Mouse (Mus musculus): ENCODE results near the gene C8b. TPM values are rescaled to one million over a fixed set of nuclear protein-coding genes. Genes with fewer than 3 reads are reported as not detected.

C8b gene
- polyA plus RNA-seq, 1 experiment from 2014 or later = 79.2 TPM

DNA sequence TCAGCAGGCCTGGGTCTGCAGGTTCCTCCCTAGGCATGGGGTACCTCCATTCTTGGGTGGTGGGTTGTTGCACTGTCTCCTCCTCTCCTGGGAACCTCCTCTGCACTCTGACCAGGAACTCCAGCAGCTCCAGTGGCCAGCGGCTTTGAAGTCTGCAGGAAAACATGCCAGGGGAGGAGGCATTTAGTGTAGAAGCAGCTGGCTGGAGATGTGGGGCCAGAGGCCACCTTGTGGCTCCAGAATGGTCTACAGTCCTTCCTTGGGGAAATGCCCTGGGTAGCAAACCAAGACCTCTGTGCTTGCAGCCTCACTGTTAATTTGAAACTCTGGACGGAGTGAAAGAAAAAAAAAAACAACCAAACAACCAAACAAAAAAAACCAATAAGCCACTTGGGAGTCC lies 51.4 kb downstream of the C8b start:
- 43% methylated on average over 2 of the region's 2 CpGs for WGBS (ENCODE audit: insufficient replicate concordance)
- Histone ChIP-seq H3K9me3 (ENCODE audit: low read length) (no peaks in the 10 kb centered on the region), H3K9ac (replicated peaks) (no peak overlapping the region), H3K27ac (ENCODE audit: low read depth) (peak overlapping the region; percentile 78), H3K4me1 (ENCODE audit: insufficient read depth) (peaks cover 15% of the 10 kb centered on the region; the same call in 1 of the 2 replicates), H3K36me3 (replicated peaks; ENCODE audit: insufficient read depth, low read length) (no peaks in the 10 kb centered on the region; the same call in 1 of the 2 replicates), H3K4me3 (ENCODE audit: low read depth, low read length) (no peak overlapping the region), H3K4me2 (ENCODE audit: low read depth, low read length) (no peak overlapping the region), H3K27me3 (ENCODE audit: insufficient read depth, low read length) (no peaks in the 10 kb centered on the region)
- no peak for DNase-seq
- no peak for TF ChIP-seq CTCF (IDR thresholded peaks at IDR 0.05; ENCODE audit: low read depth)
- TF ChIP-seq EP300 (IDR thresholded peaks at IDR 0.05; ENCODE audit: low read depth) = no peak
- no peak for ATAC-seq

DNA sequence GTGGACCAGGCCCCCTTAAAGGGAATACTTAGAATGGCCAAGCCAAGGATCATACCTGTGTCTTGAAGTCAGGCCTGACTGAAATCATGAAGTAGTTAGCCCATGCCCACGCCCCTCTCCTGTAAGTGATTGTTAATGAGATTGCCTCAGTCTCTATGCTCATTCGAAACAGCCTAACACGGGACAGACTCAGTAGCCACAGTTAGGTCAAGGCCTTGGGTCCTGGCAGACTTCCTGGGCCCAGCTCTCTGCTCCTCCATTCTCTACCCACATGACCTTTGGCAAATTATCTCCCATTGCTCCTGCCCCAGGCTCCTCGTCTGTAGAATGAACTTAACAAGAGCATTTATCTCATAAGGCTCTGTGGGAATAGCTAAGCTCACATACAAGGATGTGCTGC lies 52.9 kb downstream of the C8b start:
- no peak for DNase-seq
- no peak for TF ChIP-seq EP300 (IDR thresholded peaks at IDR 0.05; ENCODE audit: low read depth)
- no peak for TF ChIP-seq CTCF (IDR thresholded peaks at IDR 0.05; ENCODE audit: low read depth)
- 52% methylated on average over 4 of the region's 4 CpGs for WGBS (ENCODE audit: insufficient replicate concordance)
- no peak overlapping the region for H3K9ac ChIP-seq (replicated peaks)
- H3K4me3 ChIP-seq (ENCODE audit: low read depth, low read length) = no peak overlapping the region
- no peaks in the 10 kb centered on the region; the same call in 1 of the 2 replicates for H3K36me3 ChIP-seq (replicated peaks; ENCODE audit: insufficient read depth, low read length)
- peaks cover 23% of the 10 kb centered on the region for H3K4me1 ChIP-seq (ENCODE audit: insufficient read depth)
- H3K27me3 ChIP-seq (ENCODE audit: insufficient read depth, low read length) = no peaks in the 10 kb centered on the region
- H3K4me2 ChIP-seq (ENCODE audit: low read depth, low read length) = no peak overlapping the region
- H3K9me3 ChIP-seq (ENCODE audit: low read length) = no peaks in the 10 kb centered on the region
- H3K27ac ChIP-seq (ENCODE audit: low read depth) = peak overlapping the region; percentile 78
- no peak for ATAC-seq

DNA sequence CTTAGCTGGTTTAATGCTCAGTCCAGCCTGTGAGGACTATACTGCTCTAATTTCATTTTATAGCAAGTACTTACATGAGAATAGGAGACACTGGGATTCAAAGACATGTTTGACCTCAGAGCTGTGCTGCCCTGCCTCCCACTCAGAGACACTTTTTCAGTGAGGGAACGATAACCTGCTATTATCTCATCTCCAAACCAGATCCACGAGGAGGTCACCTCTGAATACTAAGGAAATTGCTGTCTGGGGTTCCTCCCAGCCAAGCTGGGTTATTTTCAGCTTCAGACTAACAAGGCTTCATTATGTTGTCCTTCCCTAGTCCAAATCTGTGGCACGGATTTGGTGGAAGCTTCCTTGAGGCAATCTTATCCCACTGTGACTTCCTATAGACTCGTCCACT lies 53.8 kb downstream of the C8b start:
- DNase-seq = no peak
- WGBS (ENCODE audit: insufficient replicate concordance) = 55% methylated on average over 4 of the region's 4 CpGs
- Histone ChIP-seq H3K27me3 (ENCODE audit: insufficient read depth, low read length) (no peaks in the 10 kb centered on the region), H3K9me3 (ENCODE audit: low read length) (no peaks in the 10 kb centered on the region), H3K4me2 (ENCODE audit: low read depth, low read length) (no peak overlapping the region), H3K27ac (ENCODE audit: low read depth) (peak overlapping the region; percentile 78; the same call in 1 of the 2 replicates), H3K4me1 (ENCODE audit: insufficient read depth) (peaks cover 23% of the 10 kb centered on the region), H3K36me3 (replicated peaks; ENCODE audit: insufficient read depth, low read length) (no peaks in the 10 kb centered on the region; the same call in 1 of the 2 replicates), H3K9ac (replicated peaks) (no peak overlapping the region), H3K4me3 (ENCODE audit: low read depth, low read length) (no peak overlapping the region)
- TF ChIP-seq CTCF (IDR thresholded peaks at IDR 0.05; ENCODE audit: low read depth) (no peak), EP300 (IDR thresholded peaks at IDR 0.05; ENCODE audit: low read depth) (no peak)
- ATAC-seq = no peak

DNA sequence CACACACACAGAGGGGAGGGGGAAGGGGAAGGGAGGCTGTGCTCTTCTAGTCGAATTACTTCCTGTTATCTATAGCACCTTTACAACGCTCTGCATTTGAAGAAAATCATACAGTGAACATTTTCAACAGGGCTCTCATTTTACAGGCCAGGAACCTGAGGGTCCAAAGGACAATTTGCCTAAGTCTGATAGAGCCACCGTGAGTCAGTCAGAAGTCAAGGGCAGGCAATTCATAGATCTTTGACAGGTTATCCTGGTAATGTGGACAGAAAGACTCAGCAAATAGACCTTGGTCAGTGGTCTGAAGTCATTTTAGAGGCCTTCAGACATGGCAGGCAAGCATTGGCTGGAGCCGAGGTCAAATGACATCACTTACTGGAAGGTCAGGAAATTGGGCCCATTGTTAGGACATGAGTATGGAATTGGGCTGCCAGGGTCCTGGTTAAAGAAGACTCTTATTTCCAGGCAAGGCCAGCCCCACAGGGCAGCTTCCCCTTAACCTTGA lies 57.5 kb downstream of the C8b start:
- Histone ChIP-seq H3K9me3 (ENCODE audit: low read length) (no peaks in the 10 kb centered on the region), H3K27ac (ENCODE audit: low read depth) (peak overlapping the region; percentile 97), H3K27me3 (ENCODE audit: insufficient read depth, low read length) (no peaks in the 10 kb centered on the region), H3K4me1 (ENCODE audit: insufficient read depth) (peaks cover 16% of the 10 kb centered on the region), H3K9ac (replicated peaks) (no peak overlapping the region), H3K4me2 (ENCODE audit: low read depth, low read length) (no peak overlapping the region), H3K4me3 (ENCODE audit: low read depth, low read length) (no peak overlapping the region), H3K36me3 (replicated peaks; ENCODE audit: insufficient read depth, low read length) (peaks cover 11% of the 10 kb centered on the region)
- TF ChIP-seq CTCF (IDR thresholded peaks at IDR 0.05; ENCODE audit: low read depth) (no peak), EP300 (IDR thresholded peaks at IDR 0.05; ENCODE audit: low read depth) (peak; percentile 68)
- DNase-seq (no peak), ATAC-seq (peak; percentile 76)
- WGBS (ENCODE audit: insufficient replicate concordance) = 39% methylated on average over 4 of the region's 4 CpGs

DNA sequence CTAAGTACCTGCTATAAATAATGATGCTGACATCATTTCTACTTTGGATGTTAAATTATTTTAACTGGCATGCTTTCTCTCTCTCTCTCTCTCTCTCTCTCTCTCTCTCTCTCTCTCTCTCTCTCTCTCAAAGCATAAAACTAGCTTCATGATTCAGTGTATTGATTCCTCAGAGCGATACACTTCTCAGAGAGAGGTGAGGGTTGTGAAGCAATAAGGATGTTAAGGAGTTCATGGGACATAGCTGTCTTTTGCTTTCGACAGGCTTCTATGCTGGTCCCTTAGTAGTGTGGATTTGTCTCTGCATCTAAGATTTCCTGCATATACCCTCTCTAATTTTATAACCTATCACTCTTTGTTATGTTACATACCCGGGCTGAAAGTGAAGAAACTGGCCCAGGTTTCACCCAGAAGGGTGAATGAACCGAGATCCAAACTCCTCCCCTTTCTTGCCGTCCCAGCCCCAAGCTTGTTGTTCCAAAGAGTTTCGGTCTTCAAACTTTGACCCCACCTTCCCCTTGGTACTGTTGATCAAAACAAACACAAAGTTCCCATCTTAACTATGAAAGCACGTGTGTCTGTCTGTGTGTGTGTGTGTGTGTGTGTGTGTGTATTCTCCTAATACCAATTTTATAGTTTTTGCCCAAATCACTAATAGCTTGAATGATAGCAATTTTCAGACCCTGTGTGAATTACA lies 58.4 kb downstream of the C8b start:
- Histone ChIP-seq H3K27ac (ENCODE audit: low read depth) (peak overlapping the region; percentile 97), H3K9me3 (ENCODE audit: low read length) (no peaks in the 10 kb centered on the region), H3K4me3 (ENCODE audit: low read depth, low read length) (no peak overlapping the region), H3K4me1 (ENCODE audit: insufficient read depth) (peaks cover 10% of the 10 kb centered on the region; the same call in 1 of the 2 replicates), H3K27me3 (ENCODE audit: insufficient read depth, low read length) (no peaks in the 10 kb centered on the region), H3K36me3 (replicated peaks; ENCODE audit: insufficient read depth, low read length) (peaks cover 11% of the 10 kb centered on the region), H3K4me2 (ENCODE audit: low read depth, low read length) (no peak overlapping the region), H3K9ac (replicated peaks) (no peak overlapping the region)
- ATAC-seq = peak; percentile 82
- DNase-seq = peak; percentile 28
- 54% methylated on average over 7 of the region's 7 CpGs for WGBS (ENCODE audit: insufficient replicate concordance)
- TF ChIP-seq CTCF (IDR thresholded peaks at IDR 0.05; ENCODE audit: low read depth) = no peak
- TF ChIP-seq EP300 (IDR thresholded peaks at IDR 0.05; ENCODE audit: low read depth) = peak; percentile 64

DNA sequence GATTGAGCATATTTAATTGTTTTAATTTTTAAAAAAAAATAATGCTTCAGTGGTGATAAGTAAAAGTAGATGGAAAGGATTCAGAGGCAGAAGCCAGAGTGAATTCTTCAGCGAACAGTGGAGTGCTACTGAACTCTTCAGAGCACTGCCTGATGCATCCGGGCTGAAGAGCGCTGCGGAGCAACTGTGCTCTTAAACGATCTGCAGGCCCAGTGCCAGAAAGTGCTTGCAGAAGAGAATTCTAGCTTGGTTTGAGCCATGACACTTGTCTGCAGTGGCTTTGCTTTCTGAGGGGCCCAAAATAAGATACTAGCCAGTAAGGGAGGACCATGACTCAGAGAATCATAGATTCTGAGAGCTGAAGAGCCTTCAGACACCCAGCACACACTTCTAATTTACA lies 62.8 kb downstream of the C8b start:
- 76% methylated on average over 5 of the region's 5 CpGs for WGBS (ENCODE audit: insufficient replicate concordance)
- H3K4me3 ChIP-seq (ENCODE audit: low read depth, low read length) = no peak overlapping the region
- H3K9me3 ChIP-seq (ENCODE audit: low read length) = no peaks in the 10 kb centered on the region
- no peaks in the 10 kb centered on the region for H3K27me3 ChIP-seq (ENCODE audit: insufficient read depth, low read length)
- 0 out of 2 replicates have a peak, but pooled peaks cover under 1% of the 10 kb centered on the region for H3K4me1 ChIP-seq (ENCODE audit: insufficient read depth)
- H3K4me2 ChIP-seq (ENCODE audit: low read depth, low read length) = no peak overlapping the region
- no peak overlapping the region for H3K9ac ChIP-seq (replicated peaks)
- H3K27ac ChIP-seq (ENCODE audit: low read depth) = no peak overlapping the region
- TF ChIP-seq CTCF (IDR thresholded peaks at IDR 0.05; ENCODE audit: low read depth) = no peak
- TF ChIP-seq EP300 (IDR thresholded peaks at IDR 0.05; ENCODE audit: low read depth) = no peak
- peaks cover 13% of the 10 kb centered on the region for H3K36me3 ChIP-seq (replicated peaks; ENCODE audit: insufficient read depth, low read length)
- ATAC-seq (no peak), DNase-seq (no peak)
